Mouse (Mus musculus): Measurements from ENCODE around the gene Otub1.
A peak's percentile ranks its signal among the peaks of the same experiment; 100 is the strongest.

The Otub1 gene

DNA sequence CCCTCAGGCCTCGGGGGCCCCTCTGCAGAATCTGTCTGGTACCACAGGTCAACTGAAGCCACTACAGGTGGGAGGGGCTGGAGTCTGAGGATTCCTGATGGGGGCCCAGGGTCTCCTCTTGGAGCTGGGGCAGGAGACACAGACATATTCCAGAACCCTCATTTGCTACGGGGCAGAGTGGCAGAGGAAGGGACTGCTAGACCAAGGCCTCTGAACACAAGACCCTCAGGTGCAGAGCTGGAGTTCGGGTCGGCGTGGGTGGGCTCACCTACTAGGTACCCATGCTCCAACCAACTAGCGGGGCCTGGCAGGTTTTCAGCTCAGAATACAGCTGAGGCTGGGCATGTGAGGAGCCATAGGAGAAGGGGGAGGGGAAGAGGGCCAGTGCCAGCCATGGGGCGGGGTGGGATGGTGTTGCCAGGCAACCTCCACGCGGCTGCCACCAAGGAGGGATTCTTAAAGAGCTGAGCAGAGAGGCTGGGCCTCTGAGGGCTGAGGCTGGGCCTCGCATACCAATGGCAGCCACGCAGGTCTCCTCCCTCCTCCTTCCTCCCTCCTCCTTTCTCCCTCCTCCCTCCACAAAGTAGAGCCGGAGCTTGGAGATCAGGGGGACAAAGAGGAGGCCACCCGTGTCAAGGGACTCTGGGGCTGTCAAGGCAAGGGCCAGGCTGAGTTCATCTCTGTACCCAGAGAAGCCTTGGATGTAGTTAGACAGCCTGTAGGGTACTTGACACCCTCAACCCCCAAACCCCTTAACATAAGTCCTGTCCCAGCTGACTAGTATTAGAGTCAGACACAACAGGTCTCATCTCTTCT is 33.9 kb downstream of the Otub1 start:
- DNase-seq, result no peak

DNA sequence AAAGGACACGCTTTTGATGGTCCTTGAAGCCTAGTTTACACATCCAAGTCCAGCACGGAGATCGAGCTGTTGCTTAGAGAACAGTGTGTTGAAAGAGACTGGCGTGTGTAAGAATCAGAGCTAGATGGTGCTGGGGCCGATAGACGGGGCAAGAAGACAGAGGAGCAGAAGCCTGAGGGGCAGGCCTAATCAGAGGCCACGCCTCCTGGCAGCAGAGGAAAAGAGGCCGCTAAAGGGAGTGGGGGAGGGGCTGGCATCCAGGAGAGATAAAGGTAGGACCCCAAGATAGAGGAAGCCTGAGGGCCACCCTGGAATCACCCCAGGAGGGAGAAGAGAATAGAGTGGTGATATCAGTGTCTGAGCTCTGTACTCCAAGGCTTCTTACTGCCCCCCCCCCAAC is 34.7 kb downstream of the Otub1 start:
- DNase-seq, result no peak

DNA sequence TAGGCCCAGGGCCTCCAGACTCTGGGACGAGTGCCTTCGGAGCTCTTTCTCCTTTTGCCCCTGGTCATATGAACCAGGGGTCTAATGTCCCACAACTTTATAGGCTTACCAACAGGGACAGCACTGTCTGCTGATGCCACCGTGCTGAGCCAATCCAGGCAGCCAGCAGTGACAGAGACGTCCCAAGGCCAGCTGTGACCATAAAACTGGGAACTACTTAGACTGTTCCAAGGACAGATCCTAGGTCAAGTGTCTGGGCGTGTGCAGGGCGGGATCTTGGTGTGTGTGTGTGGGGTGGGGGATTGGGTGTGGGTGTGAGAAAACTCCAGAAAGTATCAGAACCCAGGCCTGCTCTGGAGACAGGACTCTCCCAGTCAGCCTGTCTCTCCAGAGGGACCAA is 35.2 kb downstream of the Otub1 start:
- no peak for DNase-seq

- no peak for DNase-seq
Observed at GRCm38 (mm10) chr19:7168423-7168822, 37.7 kb downstream of the Otub1 start.

DNA sequence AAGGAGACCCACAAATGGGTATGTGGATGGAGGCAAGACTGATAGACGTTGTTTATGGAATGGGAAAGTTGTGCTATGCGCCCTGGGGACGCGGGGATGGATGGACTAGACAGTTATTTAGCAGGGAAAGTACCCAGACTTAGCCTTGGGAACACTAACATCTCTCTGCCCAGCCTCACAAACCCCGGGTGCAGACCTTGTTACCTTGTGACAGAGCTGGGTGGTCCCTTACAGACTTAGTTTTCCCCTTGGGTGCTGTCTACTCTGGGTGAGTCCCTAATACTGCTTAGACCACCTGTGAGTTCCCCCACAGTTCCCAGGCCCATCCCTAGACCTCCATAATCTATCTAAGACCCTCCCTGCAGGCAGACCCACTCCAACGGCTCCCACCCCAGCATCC is 39.3 kb downstream of the Otub1 start:
- DNase-seq, result no peak

GRCm38 (mm10) chr19:7166200-7166711 is 39.9 kb downstream of the Otub1 start:
- DNase-seq, result no peak

DNA sequence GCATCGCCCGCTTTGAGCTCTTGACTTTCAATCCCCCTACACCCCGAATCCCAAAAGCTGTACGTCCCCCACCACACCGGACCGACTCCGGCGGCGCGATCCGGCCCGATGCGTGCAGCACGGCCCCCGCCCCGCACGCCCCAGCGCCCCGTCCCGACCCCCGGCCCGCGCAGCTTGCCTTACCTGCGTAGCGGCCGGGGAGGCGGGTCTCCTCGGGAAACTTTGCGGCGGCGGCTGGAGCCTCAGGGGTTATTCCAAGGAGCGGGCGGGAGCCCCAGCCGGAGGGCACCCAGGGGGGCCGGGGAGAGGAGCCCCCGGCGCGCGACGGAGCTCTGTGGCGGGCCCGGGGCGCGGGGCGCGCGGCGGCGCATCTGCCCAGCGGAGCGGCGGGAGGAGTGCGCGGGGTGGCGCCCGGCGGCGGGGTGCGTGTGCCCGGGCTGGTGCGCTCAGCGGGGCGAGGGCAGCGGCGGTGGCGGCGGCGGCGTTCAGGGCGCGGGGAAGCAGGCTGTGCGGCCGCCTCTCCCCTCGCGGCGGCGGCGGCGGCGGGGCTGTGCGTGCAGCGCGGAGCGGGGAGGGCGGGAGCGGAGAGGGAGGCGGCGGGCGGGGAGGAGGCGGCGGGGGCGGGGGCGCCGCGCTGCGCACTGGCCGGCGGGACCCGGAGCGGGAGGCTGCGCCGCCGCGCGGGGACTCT is 40.5 kb downstream of the Otub1 start:
- peak; percentile 71 for DNase-seq

DNA sequence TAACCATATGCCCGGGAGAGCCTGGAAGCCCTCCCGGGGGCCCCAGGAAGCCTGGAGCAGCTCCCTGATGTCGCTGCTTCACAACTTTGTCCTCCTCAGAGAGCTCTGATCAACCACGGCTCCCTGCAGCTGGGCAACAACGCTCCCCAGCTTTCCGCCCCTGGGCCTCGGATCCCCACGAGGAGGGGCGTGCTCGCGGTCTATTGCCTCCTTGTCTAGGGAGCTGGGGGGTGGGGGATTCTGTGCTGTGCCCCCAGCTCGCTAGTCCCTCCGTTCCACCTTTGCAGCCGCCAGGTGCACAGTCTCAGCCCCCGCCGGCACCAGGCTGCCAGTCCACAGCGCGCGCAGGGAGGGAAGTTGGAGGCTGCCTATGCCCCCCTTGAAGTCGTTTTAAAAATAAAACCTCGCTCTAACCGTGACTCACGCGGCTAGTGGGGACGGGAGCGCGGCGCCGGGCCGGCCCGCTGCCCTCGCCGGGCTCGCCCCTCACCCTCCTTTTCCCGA is 41.2 kb downstream of the Otub1 start:
- peak; percentile 63 for DNase-seq

DNA sequence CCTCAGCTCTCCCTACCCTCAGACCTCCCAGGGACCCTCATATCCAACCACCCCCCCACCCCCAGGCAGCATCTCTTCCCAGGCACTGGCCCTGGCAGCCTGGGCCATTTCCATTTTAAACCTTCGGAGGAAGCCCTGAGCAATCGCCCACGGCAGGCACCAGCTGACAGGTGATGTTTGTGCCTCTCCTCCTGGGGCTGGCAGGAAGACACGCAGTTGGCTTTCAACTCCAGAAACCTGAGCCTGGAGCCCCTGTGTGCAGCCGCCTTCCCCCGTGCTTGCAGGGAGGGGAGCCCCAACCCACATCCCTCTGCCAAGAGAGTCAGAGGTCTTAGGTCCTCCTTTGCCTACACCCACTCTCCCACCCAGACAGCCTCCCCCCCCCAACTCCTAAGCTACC is 41.9 kb downstream of the Otub1 start:
- peak; percentile 70 for DNase-seq

- DNase-seq, result no peak
Observed at GRCm38 (mm10) chr19:7161064-7161463, 45.1 kb downstream of the Otub1 start.

- DNase-seq, result no peak
Observed at GRCm38 (mm10) chr19:7160151-7160906, 45.8 kb downstream of the Otub1 start.

GRCm38 (mm10) chr19:7157734-7158133 is 48.4 kb downstream of the Otub1 start:
- DNase-seq, result no peak

DNA sequence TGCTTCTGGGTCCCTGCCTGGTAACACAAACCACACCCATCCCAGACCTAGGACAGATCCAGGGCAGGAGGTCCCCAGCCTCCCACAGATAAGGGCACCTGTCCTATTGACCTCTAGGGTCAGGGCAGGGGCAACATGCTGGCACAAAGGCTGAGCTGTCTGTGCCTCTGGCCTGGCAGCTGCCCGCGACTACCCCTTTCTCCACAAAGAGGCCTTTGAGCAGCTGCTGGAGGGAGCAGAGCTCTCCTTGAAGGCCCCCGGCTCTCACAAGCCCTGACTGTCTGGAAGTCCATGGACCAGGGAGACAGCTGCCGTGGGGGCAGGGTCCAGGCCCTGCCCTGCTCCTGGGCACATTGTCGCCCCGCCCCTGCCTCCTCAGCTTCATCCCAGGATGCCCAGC is 50.9 kb downstream of the Otub1 start:
- DNase-seq, result no peak

DNA sequence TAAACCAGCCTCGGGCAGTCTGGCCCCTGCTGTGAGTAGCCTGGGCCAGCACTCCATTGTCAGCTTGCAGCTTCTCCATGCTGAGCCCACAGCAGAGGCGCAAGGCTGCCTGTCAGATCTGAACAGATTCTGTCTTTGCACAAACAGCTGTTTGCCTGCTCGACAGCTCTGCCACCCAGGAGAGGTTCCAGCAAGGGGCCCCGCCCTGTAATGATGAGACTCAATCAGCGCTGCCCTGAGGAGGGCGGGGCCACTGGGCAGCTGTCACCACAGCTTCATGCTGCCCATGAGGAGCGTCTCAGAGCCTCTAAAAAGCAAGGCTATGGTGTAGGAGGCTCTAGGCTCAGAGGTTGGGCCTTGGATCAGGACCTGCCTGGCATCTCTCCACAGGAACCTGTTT is 52.9 kb downstream of the Otub1 start:
- DNase-seq, result no peak

DNA sequence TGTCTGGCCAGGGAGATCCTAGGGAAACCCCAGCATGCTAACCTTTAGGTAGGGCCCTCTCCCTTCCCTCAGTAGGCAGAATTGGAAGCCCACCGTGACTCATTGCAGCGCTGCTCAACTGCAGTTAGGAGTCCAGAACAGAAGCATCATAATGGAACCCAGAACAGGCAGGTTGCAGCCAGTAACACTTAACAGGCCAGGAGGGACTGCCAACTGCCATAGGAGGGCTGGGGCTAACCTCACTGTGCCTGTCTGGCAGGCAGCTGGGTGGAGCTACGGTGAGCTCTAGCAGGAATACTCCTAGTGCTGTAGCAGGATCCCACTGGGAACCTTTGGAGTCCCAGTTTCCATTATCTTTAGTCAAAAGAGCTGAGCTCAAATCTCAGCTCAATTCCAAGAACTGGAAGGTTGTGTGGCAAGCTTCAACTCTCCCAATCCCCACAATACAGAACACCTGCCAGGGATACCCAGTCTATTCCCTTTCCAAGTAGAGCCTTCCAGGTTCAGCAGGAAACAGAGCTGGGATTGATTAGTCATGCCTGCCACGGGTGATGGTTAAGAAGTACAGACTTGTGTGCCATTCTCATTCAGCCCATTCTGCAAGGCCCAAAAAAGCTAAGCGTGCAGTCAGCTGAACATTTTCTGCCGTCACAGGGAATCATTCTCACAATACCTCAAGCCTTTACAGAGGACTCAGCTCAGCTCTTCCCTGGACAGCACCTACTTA is 54.0 kb downstream of the Otub1 start:
- DNase-seq, result no peak

DNA sequence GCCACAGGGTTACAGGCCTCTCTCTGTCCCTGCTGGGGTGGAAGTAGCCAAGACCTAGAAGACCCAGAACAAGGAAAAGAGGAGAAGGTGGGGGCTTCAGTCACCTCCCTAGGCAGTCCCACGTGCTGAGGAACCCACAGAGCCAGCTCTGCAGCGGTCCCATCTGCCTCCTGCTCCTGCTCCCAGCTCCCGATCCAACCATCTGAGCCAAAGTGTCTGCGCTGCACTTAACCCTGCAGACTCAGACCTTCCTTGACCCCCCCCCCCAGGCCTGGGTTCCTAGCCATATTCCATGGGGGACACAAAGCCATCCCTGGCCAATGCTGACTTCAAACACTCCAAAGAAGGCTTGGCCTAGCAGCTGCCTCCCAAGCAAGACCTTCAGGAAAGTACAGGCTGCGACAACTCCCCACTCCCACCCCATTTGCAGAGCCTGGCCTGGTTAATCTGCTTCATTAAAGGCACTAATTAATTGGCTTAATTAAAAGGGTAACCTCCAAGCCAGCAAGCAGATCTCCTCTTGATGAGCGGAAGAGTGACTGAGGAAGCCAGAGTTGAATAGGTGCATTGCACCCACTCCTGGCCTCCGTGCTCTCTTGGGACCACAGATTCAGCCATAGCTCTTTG is 54.7 kb downstream of the Otub1 start:
- no peak for DNase-seq

- no peak for DNase-seq
Observed at GRCm38 (mm10) chr19:7149158-7149685, 56.9 kb downstream of the Otub1 start.

GRCm38 (mm10) chr19:7148541-7149085 is 57.5 kb downstream of the Otub1 start:
- DNase-seq, result no peak
